ENCODE assay signal across 8 mouse cellular contexts in genomic region chr13:64368596-64368995, GRCm38 (mm10). TPM values are rescaled to one million over a fixed set of nuclear protein-coding genes. Genes with fewer than 3 reads are reported as not detected.
DNase-seq lines count a peak whose midpoint lies in the region; ATAC-seq and TF ChIP-seq lines count a peak whose summit lies in the region.

No protein-coding gene starts in this region.

- intact Hi-C loops in heart, adult 2 months (cut with DNase I) = no loop called here
- intact Hi-C loops in left cerebral cortex, postnatal 10 days (cut with DNase I) = loop anchor here (2.0 to 5.0 kb wide), 2 partner anchors 56 to 64 kb away; partner anchors contain the start of genes Aaed1 and Cdk20

- H3K4me1 ChIP-seq in heart, adult 2 months (ENCODE audit: control insufficient read depth, insufficient read depth, low read length) = no peaks in the 10 kb centered on the region
- H3K4me1 ChIP-seq in neural tube, embryonic 12.5 days = peaks cover 10% of the 10 kb centered on the region
- H3K4me1 ChIP-seq in liver, embryonic 12.5 days = peaks cover 30% of the 10 kb centered on the region

- H3K27ac ChIP-seq in heart, adult 2 months = no peak overlapping the region
- H3K27ac ChIP-seq in neural tube, embryonic 12.5 days = no peak overlapping the region
- H3K27ac ChIP-seq in liver, embryonic 12.5 days = no peak overlapping the region

- no peaks in the 10 kb centered on the region for H3K27me3 ChIP-seq in heart, adult 2 months (ENCODE audit: control insufficient read depth, insufficient read depth, low read length)
- no peaks in the 10 kb centered on the region for H3K27me3 ChIP-seq in neural tube, embryonic 12.5 days (replicated peaks)
- no peaks in the 10 kb centered on the region for H3K27me3 ChIP-seq in liver, embryonic 12.5 days (replicated peaks)

- peaks cover 27% of the 10 kb centered on the region for H3K36me3 ChIP-seq in heart, adult 2 months (ENCODE audit: control insufficient read depth, insufficient read depth, low read length)
- H3K36me3 ChIP-seq in neural tube, embryonic 12.5 days = peaks cover 42% of the 10 kb centered on the region
- peaks cover 37% of the 10 kb centered on the region for H3K36me3 ChIP-seq in liver, embryonic 12.5 days

- DNase-seq in heart, adult 2 months = no peak
- DNase-seq in heart, postnatal 4 days = no peak
- DNase-seq in neural tube, embryonic 10.5 days (ENCODE audit: extremely low spot score, low spot score) = no peak
- no peak for DNase-seq in adrenal gland, adult 2 months
- no peak for DNase-seq in adrenal gland, postnatal 10 days
- no peak for DNase-seq in left cerebral cortex, postnatal 10 days (ENCODE audit: extremely low spot score in 1 of 2, low spot score in 2 of 2)

- H3K4me2 ChIP-seq in neural tube, embryonic 12.5 days (replicated peaks) = peak overlapping the region; percentile 84
- peak overlapping the region; percentile 94 for H3K4me2 ChIP-seq in liver, embryonic 12.5 days

- ATAC-seq in neural tube, embryonic 12.5 days (ENCODE audit: low FRiP score, low read depth) = no peak
- ATAC-seq in liver, embryonic 12.5 days = no peak

- no peak for TF ChIP-seq POLR2A in heart, adult 2 months (IDR thresholded peaks at IDR 0.05; ENCODE audit: insufficient read depth, low read depth, low read length)

- peak overlapping the region; percentile 89 for H3K4me3 ChIP-seq in heart, adult 2 months
- no peak overlapping the region for H3K4me3 ChIP-seq in neural tube, embryonic 12.5 days
- peak overlapping the region; percentile 68; the same call in 1 of the 2 replicates for H3K4me3 ChIP-seq in liver, embryonic 12.5 days

- no peaks in the 10 kb centered on the region; the same call in 1 of the 2 replicates for H3K79me2 ChIP-seq in heart, adult 2 months (replicated peaks; ENCODE audit: control insufficient read depth, insufficient read depth, low read length)

- TF ChIP-seq CTCF in heart, adult 2 months (IDR thresholded peaks at IDR 0.05) = no peak

- no peak for TF ChIP-seq EP300 in heart, adult 2 months (IDR thresholded peaks at IDR 0.05; ENCODE audit: insufficient read depth, low read depth, low read length)

- 77% methylated on average over 1 of the region's 1 CpGs for WGBS in heart, adult 2 months
- WGBS in neural tube, embryonic 12.5 days = 74% methylated on average over 1 of the region's 1 CpGs
- WGBS in liver, embryonic 12.5 days (ENCODE audit: insufficient replicate concordance) = 68% methylated on average over 1 of the region's 1 CpGs

- H3K9ac ChIP-seq in heart, adult 2 months (ENCODE audit: low read depth, low read length) = no peak overlapping the region
- no peak overlapping the region for H3K9ac ChIP-seq in neural tube, embryonic 12.5 days
- no peak overlapping the region for H3K9ac ChIP-seq in liver, embryonic 12.5 days

- no peaks in the 10 kb centered on the region for H3K9me3 ChIP-seq in neural tube, embryonic 12.5 days
- H3K9me3 ChIP-seq in liver, embryonic 12.5 days (replicated peaks) = no peaks in the 10 kb centered on the region

RNA-seq across cellular contexts. Expression of gene Ctsl, which starts 2.1 kb away (rescaled TPM):
- total RNA-seq in heart, adult 2 months (2021) = 100 to 1,000 TPM; 221 to 288 TPM
- 90.0 and 166 TPM in 2 replicates for polyA plus RNA-seq in heart, adult 2 months (2012; rRNA removed)
- total RNA-seq in heart, postnatal 4 days (2021) = 100 to 1,000 TPM; 206 to 217 TPM
- 136 and 138 TPM in 2 replicates for polyA plus RNA-seq in neural tube, embryonic 12.5 days (2016; fragmentation: Nextera tagmentation; extraction: Ambion mirVana)
- 108 and 117 TPM in 2 replicates for polyA plus RNA-seq in liver, embryonic 12.5 days (2016; fragmentation: Nextera tagmentation; extraction: Ambion mirVana)
- total RNA-seq in adrenal gland, adult 2 months (2021) = 100 to 1,000 TPM; 215 to 516 TPM
- polyA plus RNA-seq in adrenal gland, adult 2 months (2012; rRNA removed) = 61.3 and 81.3 TPM in 2 replicates
- 100 to 1,000 TPM; 254 to 384 TPM for total RNA-seq in adrenal gland, postnatal 10 days (2021)
- total RNA-seq in left cerebral cortex, postnatal 10 days (2021) = 100 to 1,000 TPM; 186 to 187 TPM

RNA-seq across cellular contexts. Expression of gene Aaed1, which starts 56.1 kb away (rescaled TPM):
- total RNA-seq in heart, adult 2 months (2021) = 10 to 100 TPM; 55.7 to 65.7 TPM
- 19.6 and 28.4 TPM in 2 replicates for polyA plus RNA-seq in heart, adult 2 months (2012; rRNA removed)
- 10 to 100 TPM; 54.7 to 57.2 TPM for total RNA-seq in heart, postnatal 4 days (2021)
- polyA plus RNA-seq in neural tube, embryonic 12.5 days (2016; fragmentation: Nextera tagmentation; extraction: Ambion mirVana) = 23.6 and 24.6 TPM in 2 replicates
- 28.2 and 28.6 TPM in 2 replicates for polyA plus RNA-seq in liver, embryonic 12.5 days (2016; fragmentation: Nextera tagmentation; extraction: Ambion mirVana)
- total RNA-seq in adrenal gland, adult 2 months (2021) = 10 to 100 TPM; 49.7 to 55.9 TPM
- 6.0 and 6.2 TPM in 2 replicates for polyA plus RNA-seq in adrenal gland, adult 2 months (2012; rRNA removed)
- total RNA-seq in adrenal gland, postnatal 10 days (2021) = 10 to 100 TPM; 52.7 to 57.2 TPM
- 10 to 100 TPM; 10.0 to 10.3 TPM for total RNA-seq in left cerebral cortex, postnatal 10 days (2021)

Comparison
In these comparisons a context has a peak if more than half of its experiments do, and no peak if none do; other contexts are left out.
1. RNA of gene Aaed1, which starts 56.1 kb away (total RNA-seq): 55.7 to 65.7 TPM in heart, adult 2 months, 52.7 to 57.2 TPM in adrenal gland, postnatal 10 days, 54.7 to 57.2 TPM in heart, postnatal 4 days and 49.7 to 55.9 TPM in adrenal gland, adult 2 months; 10.0 to 10.3 TPM in left cerebral cortex, postnatal 10 days; every median in the first group is over 4 times any median in the second.